Mouse (Mus musculus): ENCODE results near the gene Ano4. TPM values are rescaled to one million over a fixed set of nuclear protein-coding genes. Genes with fewer than 3 reads are reported as not detected.
"Not testable (repeated sequence)": the region's sequence is repeated elsewhere in the genome, so short reads cannot be mapped to it uniquely, and the experiment has no call there.

Ano4 gene
- polyA plus RNA-seq, 1 experiment = not detected

GRCm38 (mm10) chr10:89110917-89111316 is 233.6 kb downstream of the Ano4 start:
- Histone ChIP-seq H3K4me3 (replicated peaks) (no peak overlapping the region), H3K36me3 (replicated peaks; ENCODE audit: low read length) (no peaks in the 10 kb centered on the region), H3K4me1 (no peaks in the 10 kb centered on the region), H3K9me3 (no peaks in the 10 kb centered on the region), H3K27me3 (replicated peaks) (no peaks in the 10 kb centered on the region)
- TF ChIP-seq GATA1 (IDR thresholded peaks at IDR 0.05; ENCODE audit: borderline replicate concordance, low read length) (no peak), FLI1 (IDR thresholded peaks at IDR 0.05; ENCODE audit: low read length) (no peak)

DNA sequence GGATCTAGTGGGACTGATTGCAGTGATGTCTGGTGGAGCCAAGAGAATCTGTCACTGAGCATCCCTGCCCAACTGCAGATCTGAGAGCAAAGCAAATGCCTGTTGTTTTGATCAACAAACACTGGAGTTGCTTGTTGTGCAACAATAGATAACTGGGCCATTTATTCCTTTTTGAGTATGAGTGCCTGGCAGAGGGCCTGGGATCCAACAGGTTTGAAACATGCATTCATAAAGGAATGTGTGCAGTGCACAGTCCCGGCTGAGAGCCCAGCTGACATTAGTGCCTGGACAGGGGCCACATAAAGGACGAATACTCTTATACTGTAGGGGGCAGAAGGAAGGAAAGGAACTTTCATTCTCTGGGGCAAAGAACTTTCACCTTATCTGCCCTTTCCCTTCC is 241.0 kb downstream of the Ano4 start:
- H3K9me3 ChIP-seq = no peaks in the 10 kb centered on the region
- no peaks in the 10 kb centered on the region for H3K27me3 ChIP-seq (replicated peaks)
- no peaks in the 10 kb centered on the region for H3K4me1 ChIP-seq
- no peak overlapping the region for H3K4me3 ChIP-seq (replicated peaks)
- H3K36me3 ChIP-seq (replicated peaks; ENCODE audit: low read length) = no peaks in the 10 kb centered on the region
- no peak for TF ChIP-seq GATA1 (IDR thresholded peaks at IDR 0.05; ENCODE audit: borderline replicate concordance, low read length)
- no peak for TF ChIP-seq FLI1 (IDR thresholded peaks at IDR 0.05; ENCODE audit: low read length)

DNA sequence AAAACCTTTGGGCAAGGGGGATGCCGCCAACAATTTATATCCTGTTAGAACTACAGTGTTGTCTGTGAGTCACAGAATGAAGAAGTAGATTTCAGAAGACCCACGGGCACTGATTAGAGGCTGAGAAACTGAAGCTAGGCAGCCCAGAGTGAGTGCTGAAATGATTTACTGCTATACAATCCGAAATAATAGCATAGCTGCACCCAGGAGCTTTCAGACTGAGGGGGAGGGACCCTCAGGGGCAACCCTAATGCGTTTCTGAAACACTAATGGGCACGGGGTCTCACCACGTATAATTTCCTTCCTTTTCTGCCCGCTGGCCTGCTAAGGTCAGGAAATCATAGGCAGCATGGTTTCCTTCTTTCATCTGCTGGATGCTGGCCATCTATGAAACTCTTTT is 242.5 kb downstream of the Ano4 start:
- Histone ChIP-seq H3K4me3 (replicated peaks) (no peak overlapping the region), H3K4me1 (no peaks in the 10 kb centered on the region), H3K27me3 (replicated peaks) (no peaks in the 10 kb centered on the region), H3K36me3 (replicated peaks; ENCODE audit: low read length) (no peaks in the 10 kb centered on the region), H3K9me3 (no peaks in the 10 kb centered on the region)
- no peak for TF ChIP-seq FLI1 (IDR thresholded peaks at IDR 0.05; ENCODE audit: low read length)
- no peak for TF ChIP-seq GATA1 (IDR thresholded peaks at IDR 0.05; ENCODE audit: borderline replicate concordance, low read length)

- no peak for TF ChIP-seq FLI1 (IDR thresholded peaks at IDR 0.05; ENCODE audit: low read length)
- no peak for TF ChIP-seq GATA1 (IDR thresholded peaks at IDR 0.05; ENCODE audit: borderline replicate concordance, low read length)
- Histone ChIP-seq H3K27me3 (replicated peaks) (no peaks in the 10 kb centered on the region), H3K9me3 (no peaks in the 10 kb centered on the region), H3K4me1 (no peaks in the 10 kb centered on the region), H3K4me3 (replicated peaks) (no peak overlapping the region), H3K36me3 (replicated peaks; ENCODE audit: low read length) (no peaks in the 10 kb centered on the region)
These were observed 246.4 kb downstream of the Ano4 start for GRCm38 (mm10) chr10:89098183-89098582.

DNA sequence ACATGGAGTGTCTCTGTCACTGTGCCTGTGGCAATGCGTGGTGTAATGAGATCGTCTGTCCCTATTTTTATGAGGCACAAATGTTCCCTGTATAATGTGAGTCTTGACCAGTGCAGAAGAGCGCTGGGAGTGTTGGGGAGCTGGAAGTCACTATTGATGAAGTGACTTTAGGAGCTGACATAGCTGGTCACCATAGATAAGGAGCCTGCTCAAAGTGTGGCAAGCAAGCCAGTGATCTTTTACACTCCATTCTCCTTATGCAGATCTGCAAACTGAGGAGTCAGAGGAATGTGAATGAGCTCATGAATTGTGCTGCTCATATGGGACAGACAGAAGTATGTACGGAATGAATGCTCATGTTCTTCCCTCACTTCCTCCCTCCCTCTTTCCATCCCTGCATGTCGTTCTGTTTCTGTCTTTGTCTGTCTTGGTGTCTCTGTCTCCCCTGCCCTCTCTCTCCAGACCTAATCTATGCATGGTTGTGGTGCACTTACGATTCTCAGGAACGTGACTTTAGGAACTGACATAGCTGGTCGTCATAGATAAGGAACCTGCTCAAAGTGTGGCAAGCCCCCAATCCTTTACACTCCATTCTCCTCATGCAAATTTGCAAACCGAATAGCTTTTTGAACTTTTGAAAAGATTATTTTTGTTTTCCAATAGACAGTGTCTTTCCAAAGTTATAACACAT is 252.1 kb downstream of the Ano4 start:
- Histone ChIP-seq H3K9me3 (no peaks in the 10 kb centered on the region), H3K4me3 (replicated peaks) (no peak overlapping the region), H3K4me1 (no peaks in the 10 kb centered on the region), H3K36me3 (replicated peaks; ENCODE audit: low read length) (no peaks in the 10 kb centered on the region), H3K27me3 (replicated peaks) (no peaks in the 10 kb centered on the region)
- no peak for TF ChIP-seq FLI1 (IDR thresholded peaks at IDR 0.05; ENCODE audit: low read length)
- no peak for TF ChIP-seq GATA1 (IDR thresholded peaks at IDR 0.05; ENCODE audit: borderline replicate concordance, low read length)

GRCm38 (mm10) chr10:89077447-89077846 is 267.1 kb downstream of the Ano4 start:
- TF ChIP-seq GATA1 (IDR thresholded peaks at IDR 0.05; ENCODE audit: borderline replicate concordance, low read length) = no peak
- TF ChIP-seq FLI1 (IDR thresholded peaks at IDR 0.05; ENCODE audit: low read length) = no peak
- H3K4me1 ChIP-seq = no peaks in the 10 kb centered on the region
- no peaks in the 10 kb centered on the region for H3K36me3 ChIP-seq (replicated peaks; ENCODE audit: low read length)
- no peaks in the 10 kb centered on the region for H3K27me3 ChIP-seq (replicated peaks)
- H3K9me3 ChIP-seq = 0 out of 2 replicates have a peak, but pooled peaks cover 3% of the 10 kb centered on the region
- no peak overlapping the region for H3K4me3 ChIP-seq (replicated peaks)

DNA sequence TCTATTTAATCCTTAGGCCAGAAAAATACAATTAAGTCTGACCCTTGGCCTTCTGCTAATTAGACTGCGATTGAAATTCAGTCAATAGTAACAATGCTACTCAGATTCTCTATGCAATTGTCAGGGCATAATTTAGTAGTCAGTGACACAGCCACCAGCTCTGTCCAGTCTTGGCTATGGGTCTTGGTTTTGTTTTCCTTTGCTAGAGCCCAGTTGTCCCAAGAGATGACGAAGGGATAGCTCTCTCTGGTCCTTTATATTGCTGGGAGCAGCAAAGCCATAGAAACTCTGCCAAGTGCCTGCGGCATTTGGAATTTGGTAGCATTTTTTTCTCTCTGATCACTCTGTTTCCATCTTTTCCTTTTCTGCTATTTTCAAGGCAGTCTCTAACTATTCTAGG is 288.7 kb downstream of the Ano4 start:
- TF ChIP-seq GATA1 (IDR thresholded peaks at IDR 0.05; ENCODE audit: borderline replicate concordance, low read length) (no peak), FLI1 (IDR thresholded peaks at IDR 0.05; ENCODE audit: low read length) (no peak)
- Histone ChIP-seq H3K27me3 (replicated peaks) (no peaks in the 10 kb centered on the region), H3K9me3 (0 out of 2 replicates have a peak, but pooled peaks cover 5% of the 10 kb centered on the region), H3K36me3 (replicated peaks; ENCODE audit: low read length) (no peaks in the 10 kb centered on the region), H3K4me1 (no peaks in the 10 kb centered on the region), H3K4me3 (replicated peaks) (no peak overlapping the region)

DNA sequence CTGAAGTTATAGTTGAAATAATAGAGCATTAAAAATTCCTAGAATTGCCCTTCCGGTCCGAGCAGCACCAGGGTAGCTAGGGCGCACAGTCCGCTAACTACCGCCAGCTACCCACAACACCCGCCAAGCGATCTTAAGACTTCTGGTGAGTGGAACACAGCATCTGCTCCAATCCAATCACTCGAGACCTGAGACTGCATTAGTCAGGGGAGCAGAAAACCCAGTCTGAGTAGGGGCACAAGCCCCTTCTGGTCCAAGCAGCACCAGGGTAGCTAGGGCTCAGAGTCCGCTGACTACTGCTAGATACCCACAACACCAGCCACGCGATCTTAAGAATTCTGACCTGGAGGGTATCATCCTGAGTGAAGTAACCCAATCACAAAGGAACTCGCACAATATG is 299.6 kb downstream of the Ano4 start:
- H3K4me1 ChIP-seq; H3K27me3 ChIP-seq (replicated peaks); H3K36me3 ChIP-seq (replicated peaks; ENCODE audit: low read length); H3K9me3 ChIP-seq; H3K4me3 ChIP-seq (replicated peaks): not testable (repeated sequence)

DNA sequence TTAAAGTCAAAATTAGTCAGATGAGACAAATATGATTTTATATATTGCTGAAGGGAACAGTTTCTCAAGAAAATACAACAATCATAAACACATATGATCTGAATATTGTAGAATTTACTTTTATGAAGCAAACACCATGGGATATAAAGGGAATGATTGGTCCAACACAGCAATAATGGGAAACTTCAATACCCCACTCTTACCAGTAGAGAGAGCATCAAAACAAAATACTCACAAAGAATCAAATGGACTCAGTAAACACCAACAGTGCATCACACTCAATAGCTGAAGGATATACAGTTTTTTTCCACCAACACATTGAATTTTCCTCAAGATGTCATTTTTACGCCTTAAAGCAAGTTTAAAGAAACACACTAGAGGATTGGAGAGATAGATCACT is 300.4 kb downstream of the Ano4 start:
- Histone ChIP-seq H3K27me3 (replicated peaks) (no peaks in the 10 kb centered on the region), H3K4me1 (no peaks in the 10 kb centered on the region), H3K36me3 (replicated peaks; ENCODE audit: low read length) (no peaks in the 10 kb centered on the region), H3K4me3 (replicated peaks) (no peak overlapping the region), H3K9me3 (0 out of 2 replicates have a peak, but pooled peaks cover 3% of the 10 kb centered on the region)
- TF ChIP-seq FLI1 (IDR thresholded peaks at IDR 0.05; ENCODE audit: low read length) (no peak), GATA1 (IDR thresholded peaks at IDR 0.05; ENCODE audit: borderline replicate concordance, low read length) (no peak)

DNA sequence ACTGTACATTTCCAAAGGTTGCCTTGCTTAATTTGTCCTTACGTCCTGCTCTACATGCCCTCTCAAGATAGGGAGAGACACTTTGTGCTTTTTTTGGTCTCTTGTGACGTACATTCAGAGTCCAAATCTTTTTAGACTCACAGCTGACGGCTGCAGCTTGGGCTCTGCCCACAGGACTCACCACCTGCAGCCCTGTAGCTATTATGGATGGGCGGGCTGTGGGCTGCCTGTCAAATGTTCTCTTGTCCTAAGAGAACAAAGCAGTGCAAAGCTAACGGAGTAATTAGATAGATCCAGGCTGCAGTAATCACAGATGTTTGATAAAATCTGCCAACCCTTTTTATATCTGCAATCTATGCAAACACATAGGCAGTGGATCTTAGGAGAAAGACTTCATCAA is 325.6 kb downstream of the Ano4 start:
- no peak for TF ChIP-seq FLI1 (IDR thresholded peaks at IDR 0.05; ENCODE audit: low read length)
- no peak for TF ChIP-seq GATA1 (IDR thresholded peaks at IDR 0.05; ENCODE audit: borderline replicate concordance, low read length)
- no peaks in the 10 kb centered on the region for H3K36me3 ChIP-seq (replicated peaks; ENCODE audit: low read length)
- H3K27me3 ChIP-seq (replicated peaks) = no peaks in the 10 kb centered on the region

GRCm38 (mm10) chr10:89008303-89008702 is 336.3 kb downstream of the Ano4 start:
- Histone ChIP-seq H3K27me3 (replicated peaks) (no peaks in the 10 kb centered on the region), H3K9me3 (no peaks in the 10 kb centered on the region), H3K4me1 (no peaks in the 10 kb centered on the region), H3K36me3 (replicated peaks; ENCODE audit: low read length) (no peaks in the 10 kb centered on the region), H3K4me3 (replicated peaks) (no peak overlapping the region)
- TF ChIP-seq FLI1 (IDR thresholded peaks at IDR 0.05; ENCODE audit: low read length) (no peak), GATA1 (IDR thresholded peaks at IDR 0.05; ENCODE audit: borderline replicate concordance, low read length) (no peak)

More for the DNA sequence above, 325.6 kb downstream of the Ano4 start:
- no peak overlapping the region for H3K4me3 ChIP-seq (replicated peaks)
- H3K4me1 ChIP-seq = no peaks in the 10 kb centered on the region
- 0 out of 2 replicates have a peak, but pooled peaks cover 2% of the 10 kb centered on the region for H3K9me3 ChIP-seq

Data from megakaryocyte, embryonic 14.5 days (primary cell).